In the genomic region with DNA sequence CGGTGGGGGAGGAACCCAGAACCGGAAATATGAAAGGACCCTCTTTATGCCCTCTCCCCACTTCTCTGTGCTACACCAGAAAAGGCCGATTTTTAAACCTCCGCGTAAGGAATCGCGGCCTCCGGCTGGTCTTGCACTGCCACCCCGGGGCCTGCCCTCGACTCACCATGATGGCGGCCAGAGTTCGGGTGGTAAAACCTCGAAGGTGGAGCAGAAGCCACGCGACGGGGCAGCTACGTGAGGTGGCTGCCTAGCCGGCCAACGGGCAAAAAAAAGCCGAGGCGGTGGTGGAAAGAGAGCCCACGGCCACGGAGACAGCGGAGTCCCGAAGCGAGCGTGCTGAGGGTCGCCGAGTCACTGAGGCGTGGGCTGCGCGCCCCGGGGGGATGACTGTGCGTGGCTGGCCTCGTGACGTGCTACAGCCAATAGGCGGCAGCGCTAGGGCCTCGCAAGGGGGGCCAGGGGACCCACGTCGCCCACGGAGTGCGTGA, we compare ENCODE assay signal across 8 mouse cellular contexts. TPM values are rescaled to one million over a fixed set of nuclear protein-coding genes. Genes with fewer than 3 reads are reported as not detected.
DNase-seq lines count a peak whose midpoint lies in the region; ATAC-seq and TF ChIP-seq lines count a peak whose summit lies in the region.

A gene (minus strand): TSS at position 396 of the 491 bp plus-strand sequence.

- DNase-seq in adrenal gland, postnatal 14 days, result peak; percentile 31
- DNase-seq in adrenal gland, postnatal 10 days, result no peak
- DNase-seq in lung, adult 2 months, result no peak
- no peak for DNase-seq in lung, postnatal 36 days
- no peak for DNase-seq in hindbrain, embryonic 11.5 days (ENCODE audit: low spot score)
- DNase-seq in embryo, embryonic 9.5 days (ENCODE audit: extremely low spot score), result no peak
- DNase-seq in left cerebral cortex, postnatal 25 days (ENCODE audit: low spot score in 2 of 2), result no peak

- H3K4me2 ChIP-seq in hindbrain, embryonic 11.5 days (replicated peaks; ENCODE audit: low read depth, low read length), result peak within 1 kb of the TSS; percentile 44
- peak within 1 kb of the TSS; percentile 58 for H3K4me2 ChIP-seq in midbrain, embryonic 12.5 days (replicated peaks)

- peak within 1 kb of the TSS; percentile 52 for H3K4me3 ChIP-seq in lung, adult 2 months (replicated peaks; ENCODE audit: extremely low read depth, low read depth, low read length)
- peak within 1 kb of the TSS; percentile 32 for H3K4me3 ChIP-seq in hindbrain, embryonic 11.5 days (ENCODE audit: low read depth, low read length)
- H3K4me3 ChIP-seq in midbrain, embryonic 12.5 days, result peak within 1 kb of the TSS; percentile 44

- peak; percentile 12; the same call in 1 of the 2 replicates for ATAC-seq in hindbrain, embryonic 11.5 days (ENCODE audit: low FRiP score)
- ATAC-seq in midbrain, embryonic 12.5 days (ENCODE audit: low FRiP score, low read depth), result peak; percentile 52

- peak within 1 kb of the TSS; percentile 53; the same call in 1 of the 2 replicates for H3K9ac ChIP-seq in hindbrain, embryonic 11.5 days (ENCODE audit: low read depth, low read length)
- H3K9ac ChIP-seq in midbrain, embryonic 12.5 days (replicated peaks), result peak within 1 kb of the TSS; percentile 41

- no peaks in the 10 kb centered on the region for H3K4me1 ChIP-seq in lung, adult 2 months (ENCODE audit: control insufficient read depth, insufficient read depth, low read length)
- no peaks in the 10 kb centered on the region for H3K4me1 ChIP-seq in hindbrain, embryonic 11.5 days (replicated peaks; ENCODE audit: control insufficient read depth, insufficient read depth, low read length)
- H3K4me1 ChIP-seq in midbrain, embryonic 12.5 days, result no peaks in the 10 kb centered on the region

- no peaks in the 10 kb centered on the region for H3K36me3 ChIP-seq in hindbrain, embryonic 11.5 days (ENCODE audit: control insufficient read depth, insufficient read depth, low read length)
- no peaks in the 10 kb centered on the region for H3K36me3 ChIP-seq in midbrain, embryonic 12.5 days

- peak within 1 kb of the TSS; percentile 51 for H3K27ac ChIP-seq in hindbrain, embryonic 11.5 days (ENCODE audit: low read depth, low read length)
- H3K27ac ChIP-seq in midbrain, embryonic 12.5 days (replicated peaks), result 0 out of 2 replicates have a peak within 1 kb of the TSS, but pooled peaks have one; percentile 46

- peaks cover 4% of the 10 kb centered on the region for H3K9me3 ChIP-seq in hindbrain, embryonic 11.5 days (ENCODE audit: control insufficient read depth, low read length)
- peaks cover 12% of the 10 kb centered on the region for H3K9me3 ChIP-seq in midbrain, embryonic 12.5 days

- TF ChIP-seq CTCF in lung, adult 2 months (IDR thresholded peaks at IDR 0.05; ENCODE audit: insufficient read depth, low read length), result no peak

- no peak for TF ChIP-seq POLR2A in lung, adult 2 months (IDR thresholded peaks at IDR 0.05; ENCODE audit: borderline replicate concordance, extremely low read depth, low read depth, low read length)

- H3K27me3 ChIP-seq in hindbrain, embryonic 11.5 days (ENCODE audit: control insufficient read depth, insufficient read depth, low read length), result no peaks in the 10 kb centered on the region
- H3K27me3 ChIP-seq in midbrain, embryonic 12.5 days, result no peaks in the 10 kb centered on the region

- intact Hi-C loops in left cerebral cortex, postnatal 25 days (cut with DNase I), result loop anchor here (5.0 to 10.0 kb wide), 4 partner anchors 114 to 682 kb away; no protein-coding TSS in a partner anchor

- 93% methylated on average over 43 of the region's 43 CpGs for WGBS in lung, adult 2 months
- WGBS in hindbrain, embryonic 11.5 days, result 89% methylated on average over 42 of the region's 43 CpGs
- 92% methylated on average over 43 of the region's 43 CpGs for WGBS in midbrain, embryonic 12.5 days

RNA-seq across cellular contexts. Expression of the gene that starts here (rescaled TPM):
- 0.26 and 0.53 TPM in 2 replicates for total RNA-seq in adrenal gland, postnatal 14 days (2021)
- total RNA-seq in adrenal gland, postnatal 10 days (2021), result under 1 TPM; 0.09 to 0.39 TPM
- not detected in 2 replicates for polyA plus RNA-seq in lung, adult 2 months (2012; rRNA removed)
- 0.09 TPM in 1 of 2 replicates, not detected in the other for polyA plus RNA-seq in hindbrain, embryonic 11.5 days (2014; fragmentation: Nextera tagmentation; extraction: Ambion mirVana)
- polyA plus RNA-seq in midbrain, embryonic 12.5 days (2016; fragmentation: Nextera tagmentation; extraction: Ambion mirVana), result 0.09 TPM in 1 of 2 replicates, not detected in the other
- total RNA-seq in left cerebral cortex, postnatal 25 days (2021), result 1 to 10 TPM; 3.8 to 4.5 TPM

Comparison
In these comparisons a context has a peak if more than half of its experiments do, and no peak if none do; other contexts are left out.
1. Peak in DNase-seq in adrenal gland, postnatal 14 days; RNA of the gene not detected or under 1 TPM.
2. Peak in ATAC-seq, H3K4me3 ChIP-seq, H3K27ac ChIP-seq, H3K9ac ChIP-seq and H3K4me2 ChIP-seq in hindbrain, embryonic 11.5 days; RNA of the gene not detected or under 1 TPM.
3. Peak in ATAC-seq, H3K4me3 ChIP-seq, H3K27ac ChIP-seq, H3K9ac ChIP-seq and H3K4me2 ChIP-seq in midbrain, embryonic 12.5 days; RNA of the gene not detected or under 1 TPM.